Mouse (Mus musculus): ENCODE measurements around the gene Mmp10.

GRCm38 (mm10) chr9:7526255-7526940, 24.2 kb downstream of the Mmp10 start:
- TF ChIP-seq CTCF (IDR thresholded peaks at IDR 0.05; ENCODE audit: borderline replicate concordance, insufficient read depth, low read depth, low read length) (no peak), POLR2A (IDR thresholded peaks at IDR 0.05; ENCODE audit: borderline replicate concordance, insufficient read depth, low read length) (no peak)

All from cerebellum, adult 2 months (tissue).